In genomic region chr2:172845536-172846310, GRCm38 (mm10) we compare ENCODE assay signal across 13 mouse cellular contexts.
A peak's percentile ranks its signal among the peaks of the same experiment; 100 is the strongest.
DNase-seq lines count a peak whose midpoint lies in the region; ATAC-seq and TF ChIP-seq lines count a peak whose summit lies in the region.
"Had no signal": no experiment of that assay in that cellular context is flagged by ENCODE, and none has a peak within 500 bp of the region (broad histone marks: within the 10 kb centered on the region; RNA-seq: fewer than 3 reads in every experiment).

No protein-coding gene starts in this region.

- intact Hi-C loops in heart, postnatal 14 days (cut with DNase I) = no loop called here
- intact Hi-C loops in left cerebral cortex, adult 2 months (cut with DNase I) = no loop called here

- no peak overlapping the region for H3K4me2 ChIP-seq in heart, embryonic 14.5 days (ENCODE audit: low read length)
- H3K4me2 ChIP-seq in embryonic facial prominence, embryonic 13.5 days = peak overlapping the region; percentile 31
- no peak overlapping the region for H3K4me2 ChIP-seq in limb, embryonic 15.5 days
- H3K4me2 ChIP-seq: heart, embryonic 15.5 days; neural tube, embryonic 12.5 days had no signal

- no peak for TF ChIP-seq CTCF in left cerebral cortex, adult 2 months (IDR thresholded peaks at IDR 0.05)

- 62% methylated on average over 31 of the region's 31 CpGs for WGBS in heart, embryonic 14.5 days
- 24% methylated on average over 31 of the region's 31 CpGs for WGBS in embryonic facial prominence, embryonic 13.5 days
- WGBS in limb, embryonic 15.5 days = 34% methylated on average over 31 of the region's 31 CpGs

- 0 out of 2 replicates have a peak overlapping the region, but pooled peaks have one; percentile 3 for H3K9ac ChIP-seq in heart, embryonic 14.5 days (ENCODE audit: low read length)
- H3K9ac ChIP-seq in embryonic facial prominence, embryonic 13.5 days = no peak overlapping the region
- no peak overlapping the region for H3K9ac ChIP-seq in limb, embryonic 15.5 days
- H3K9ac ChIP-seq: heart, embryonic 15.5 days; neural tube, embryonic 12.5 days had no signal

- no peak overlapping the region for H3K27ac ChIP-seq in heart, embryonic 14.5 days (replicated peaks in 1 of 2; ENCODE audit: control insufficient read depth in 1 of 2, insufficient read depth in 1 of 2, low read depth in 2 of 2, low read length in 2 of 2)
- H3K27ac ChIP-seq in embryonic facial prominence, embryonic 13.5 days = peak overlapping the region; percentile 91
- peak overlapping the region; percentile 73 for H3K27ac ChIP-seq in limb, embryonic 15.5 days
- H3K27ac ChIP-seq in left cerebral cortex, adult 2 months = no peak overlapping the region
- H3K27ac ChIP-seq: heart, embryonic 15.5 days; neural tube, embryonic 12.5 days had no signal

- DNase-seq in heart, postnatal 14 days = no peak
- DNase-seq in kidney, postnatal 36 days = peak; percentile 24 to 39
- no peak for DNase-seq in kidney, adult 18-20 months
- no peak for DNase-seq in left cerebral cortex, adult 2 months (ENCODE audit: extremely low spot score in 1 of 2, low spot score in 2 of 2)
- no peak for DNase-seq in gastrocnemius, postnatal 25 days
- DNase-seq: cerebellum, adult 11-12 months; layer of hippocampus, adult 9-11 months; thymus, postnatal 14 days had no signal

- no peaks in the 10 kb centered on the region for H3K27me3 ChIP-seq in heart, embryonic 14.5 days (ENCODE audit: control insufficient read depth, insufficient read depth, low read length)
- no peaks in the 10 kb centered on the region for H3K27me3 ChIP-seq in embryonic facial prominence, embryonic 13.5 days
- H3K27me3 ChIP-seq in limb, embryonic 15.5 days = 0 out of 2 replicates have a peak, but pooled peaks cover 5% of the 10 kb centered on the region
- H3K27me3 ChIP-seq: heart, embryonic 15.5 days had no signal

- H3K36me3 ChIP-seq in heart, embryonic 14.5 days (ENCODE audit: control insufficient read depth, insufficient read depth, low read length) = no peaks in the 10 kb centered on the region
- no peaks in the 10 kb centered on the region for H3K36me3 ChIP-seq in embryonic facial prominence, embryonic 13.5 days
- no peaks in the 10 kb centered on the region for H3K36me3 ChIP-seq in limb, embryonic 15.5 days
- H3K36me3 ChIP-seq: heart, embryonic 15.5 days; neural tube, embryonic 12.5 days had no signal

- ATAC-seq in heart, embryonic 14.5 days (ENCODE audit: insufficient number of reproducible peaks, insufficient read depth, low FRiP score, low read depth) = no peak
- ATAC-seq in embryonic facial prominence, embryonic 13.5 days (ENCODE audit: insufficient number of reproducible peaks, insufficient read depth, low FRiP score, low TSS enrichment, low read depth) = peak; percentile 54; the same call in 1 of the 2 replicates
- ATAC-seq in limb, embryonic 15.5 days (ENCODE audit: insufficient number of reproducible peaks, low FRiP score, low TSS enrichment, low read depth) = 0 out of 2 replicates have a peak, but pooled peaks have one; percentile 45

- no peaks in the 10 kb centered on the region for H3K9me3 ChIP-seq in heart, embryonic 14.5 days (ENCODE audit: control insufficient read depth, low read length)
- no peaks in the 10 kb centered on the region for H3K9me3 ChIP-seq in embryonic facial prominence, embryonic 13.5 days
- no peaks in the 10 kb centered on the region for H3K9me3 ChIP-seq in limb, embryonic 15.5 days
- H3K9me3 ChIP-seq: heart, embryonic 15.5 days; neural tube, embryonic 12.5 days had no signal

- H3K4me3 ChIP-seq in heart, embryonic 14.5 days (ENCODE audit: control insufficient read depth in 1 of 2, insufficient read depth in 1 of 2, low read depth in 1 of 2, low read length in 2 of 2) = no peak overlapping the region
- no peak overlapping the region for H3K4me3 ChIP-seq in embryonic facial prominence, embryonic 13.5 days
- no peak overlapping the region for H3K4me3 ChIP-seq in limb, embryonic 15.5 days
- H3K4me3 ChIP-seq in left cerebral cortex, adult 2 months = no peak overlapping the region
- H3K4me3 ChIP-seq: heart, embryonic 15.5 days; neural tube, embryonic 12.5 days had no signal

- peaks cover 20 to 22% of the 10 kb centered on the region in 2 experiments; a peak in 3 of 4 replicates for H3K4me1 ChIP-seq in heart, embryonic 14.5 days (ENCODE audit: control insufficient read depth in 2 of 2, insufficient read depth in 2 of 2, low read length in 2 of 2)
- peaks cover 66% of the 10 kb centered on the region for H3K4me1 ChIP-seq in embryonic facial prominence, embryonic 13.5 days
- peaks cover 43% of the 10 kb centered on the region for H3K4me1 ChIP-seq in limb, embryonic 15.5 days

Comparison
In these comparisons a context has a peak if more than half of its experiments do, and no peak if none do; other contexts are left out.
1. DNase-seq: peak in kidney, postnatal 36 days (2 of 2); none in heart, postnatal 14 days (0 of 2), kidney, adult 18-20 months (single experiment), left cerebral cortex, adult 2 months (0 of 2) and gastrocnemius, postnatal 25 days (single experiment).
2. H3K27ac ChIP-seq: peak in embryonic facial prominence, embryonic 13.5 days (single experiment) and limb, embryonic 15.5 days (single experiment); none in heart, embryonic 14.5 days (0 of 2) and left cerebral cortex, adult 2 months (single experiment).